Mouse (Mus musculus) monocyte, adult 5-6 weeks (primary cell): ENCODE results near the gene Toe1. TPM values are rescaled to one million over a fixed set of nuclear protein-coding genes. Genes with fewer than 3 reads are reported as not detected.

ENCODE experiments used
- ATAC-seq: fragments of 153-309, 156-312 bp; replicated peaks from 2 replicates; pipeline ENCODE4 v1.8.0; 2017; ENCODE audit warnings: mild to moderate bottlenecking; ENCODE audit not compliant: low TSS enrichment, insufficient number of reproducible peaks, severe bottlenecking, poor library complexity, low FRiP score
- total RNA-seq: library from RNA; stranded (forward); fragments of 200-1000, 200-491, 200-594 nt; gene quantifications from 3 replicates; pipeline ENCODE4 v1.2.3, GENCODE M21; 2017

Gene Toe1
- total RNA-seq, 1 experiment from 2014 or later: 32.9 TPM

DNA sequence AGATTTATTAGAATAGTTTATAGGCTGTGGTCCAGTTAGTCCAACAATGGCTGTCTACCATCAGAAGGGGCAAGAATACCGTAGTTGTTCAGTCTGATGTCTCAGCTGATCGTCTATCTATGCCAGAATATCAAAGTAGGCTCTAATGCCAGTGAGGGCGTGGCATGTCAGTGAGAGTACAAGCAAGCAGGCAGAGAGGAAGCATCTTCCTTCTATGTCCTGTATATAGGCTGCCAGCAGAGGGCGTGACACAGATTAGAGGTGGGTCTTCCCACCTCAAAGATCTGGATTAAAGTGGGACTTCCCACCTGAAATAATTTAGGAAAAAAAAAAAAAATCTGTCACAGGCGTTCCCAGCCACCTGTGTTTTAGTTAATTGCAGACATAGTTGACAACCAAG, 7.5 kb downstream of the Toe1 start:
- 0 out of 2 replicates have a peak, but pooled peaks have one; percentile 52 for ATAC-seq

DNA sequence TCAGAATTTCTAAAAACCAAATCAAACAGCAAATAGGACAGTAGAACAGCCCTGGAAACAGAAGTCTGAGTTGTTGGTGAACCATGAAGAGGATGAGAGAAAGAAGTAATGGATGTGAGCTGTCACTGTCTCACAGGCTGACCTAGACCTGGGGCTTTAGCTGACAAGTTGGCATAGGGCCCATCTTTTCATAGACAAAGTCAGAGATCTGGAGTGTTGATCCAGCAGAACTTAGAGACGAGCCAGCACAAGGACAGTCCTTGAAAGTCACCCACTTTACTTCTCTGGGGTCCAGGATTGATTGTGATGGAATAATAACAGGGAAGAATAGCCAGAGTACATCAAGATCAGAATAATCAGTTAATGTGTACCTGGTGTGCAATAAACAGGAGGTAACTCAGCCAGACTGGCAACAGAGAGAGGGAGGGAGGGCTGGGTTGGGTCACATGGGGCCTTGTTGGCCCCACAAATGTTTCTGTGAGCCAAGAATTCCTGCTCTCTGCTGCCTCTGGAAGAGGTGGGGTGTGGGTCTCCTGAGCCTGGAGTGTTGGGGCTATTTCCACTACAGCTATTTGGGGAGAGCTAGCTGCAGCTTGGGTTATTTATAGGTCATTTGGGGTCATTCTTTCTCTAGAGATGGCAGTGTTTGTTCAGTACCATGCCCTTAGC, 10.9 kb downstream of the Toe1 start:
- no peak for ATAC-seq

GRCm38 (mm10) chr4:116794273-116794672, 13.2 kb downstream of the Toe1 start:
- no peak for ATAC-seq

- no peak for ATAC-seq
Measured at GRCm38 (mm10) chr4:116792453-116792852, 15.0 kb downstream of the Toe1 start.

DNA sequence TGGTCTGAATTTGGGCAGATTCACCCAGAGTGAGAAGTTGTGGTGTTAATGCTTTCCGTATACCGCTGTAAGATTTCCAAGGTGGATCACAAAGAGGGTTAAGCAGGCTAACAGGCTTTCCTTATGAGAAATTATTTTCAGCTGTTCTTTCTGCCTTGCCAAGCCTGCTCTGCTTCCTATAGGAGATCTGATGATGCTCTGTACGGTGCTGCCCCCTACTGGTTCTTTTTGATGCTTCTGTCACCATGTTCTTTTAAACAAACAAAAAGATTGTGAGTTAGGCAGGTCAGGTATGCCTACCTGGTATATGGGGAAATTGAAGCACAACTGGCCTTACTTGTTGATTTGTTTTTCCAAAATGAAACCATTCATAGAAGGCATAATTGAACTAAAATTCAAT, 18.5 kb downstream of the Toe1 start:
- peak; percentile 78 for ATAC-seq

DNA sequence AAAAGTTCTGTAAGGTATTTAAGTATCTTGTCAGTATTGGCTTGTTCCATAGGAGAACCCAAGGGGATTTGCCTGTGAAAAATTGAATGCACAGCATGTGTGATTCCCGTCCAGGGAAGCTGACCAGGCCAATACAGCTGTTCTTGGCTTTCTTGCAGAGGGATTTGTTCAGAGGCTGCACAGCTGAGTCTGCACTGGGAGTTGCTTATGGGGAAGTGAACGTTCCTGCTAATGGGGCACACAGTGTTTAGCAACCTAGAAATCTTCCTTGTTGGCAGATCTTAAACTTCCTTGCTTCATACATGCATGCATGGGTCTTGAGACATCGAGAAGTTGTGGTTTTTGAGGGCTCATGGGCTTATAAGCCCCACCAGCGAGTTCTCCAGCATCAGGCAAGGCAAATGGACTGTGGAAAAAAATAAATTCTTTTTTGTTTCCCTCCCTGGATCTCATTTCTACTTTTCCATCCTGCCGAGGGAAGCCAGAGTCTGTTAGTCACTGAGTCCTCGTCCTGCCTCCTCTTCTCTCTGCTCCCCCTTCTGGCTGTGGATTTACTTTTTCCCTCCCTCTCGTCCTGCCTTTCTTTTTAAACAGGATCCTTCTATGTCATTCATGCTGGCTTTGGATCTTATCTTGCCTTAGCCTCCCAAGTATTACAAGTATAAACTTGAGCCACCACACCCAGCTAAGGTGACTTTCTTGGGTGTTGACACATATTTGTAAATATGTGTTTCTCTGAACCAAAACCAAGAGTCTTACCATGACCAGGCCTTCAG, 19.3 kb downstream of the Toe1 start:
- peak; percentile 91 for ATAC-seq

DNA sequence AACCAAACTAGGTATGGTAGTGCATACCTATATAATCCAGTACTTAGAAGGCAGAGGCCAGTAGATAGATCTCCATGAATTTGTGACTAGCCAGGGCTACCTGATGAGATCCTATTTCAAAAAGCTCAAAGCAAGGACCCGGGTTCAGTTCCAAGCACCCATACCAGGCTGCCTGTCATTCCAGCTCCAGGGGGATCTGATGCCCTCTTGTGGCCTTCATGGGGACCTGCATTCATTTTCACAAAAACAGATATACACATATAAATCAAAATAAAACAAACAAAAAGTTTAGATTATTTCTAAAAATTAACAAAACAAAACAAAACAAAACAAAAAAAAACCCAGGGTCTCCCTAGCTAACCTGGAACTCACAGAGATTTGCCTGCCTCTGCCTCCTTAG, 20.9 kb downstream of the Toe1 start:
- no peak for ATAC-seq

DNA sequence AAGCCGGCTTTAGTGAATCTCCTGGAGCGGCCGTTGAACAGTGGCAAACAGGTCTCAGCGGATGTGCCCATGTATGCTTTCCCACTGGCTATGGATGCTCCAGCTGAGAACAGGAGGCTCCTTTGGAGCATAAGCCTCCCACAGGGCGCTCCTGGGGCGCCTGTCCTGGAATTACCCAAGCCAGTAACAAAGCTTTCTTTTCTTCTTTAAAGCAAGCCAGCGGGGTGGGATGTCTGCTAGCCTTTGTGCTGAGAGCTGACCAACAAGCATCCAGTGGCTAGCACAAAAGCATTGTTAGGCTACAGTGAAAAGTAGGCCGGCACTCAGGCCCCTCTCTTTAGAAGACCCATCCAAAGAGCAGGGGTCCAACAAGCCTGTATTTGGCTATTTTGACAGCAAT, 25.3 kb downstream of the Toe1 start:
- no peak for ATAC-seq

DNA sequence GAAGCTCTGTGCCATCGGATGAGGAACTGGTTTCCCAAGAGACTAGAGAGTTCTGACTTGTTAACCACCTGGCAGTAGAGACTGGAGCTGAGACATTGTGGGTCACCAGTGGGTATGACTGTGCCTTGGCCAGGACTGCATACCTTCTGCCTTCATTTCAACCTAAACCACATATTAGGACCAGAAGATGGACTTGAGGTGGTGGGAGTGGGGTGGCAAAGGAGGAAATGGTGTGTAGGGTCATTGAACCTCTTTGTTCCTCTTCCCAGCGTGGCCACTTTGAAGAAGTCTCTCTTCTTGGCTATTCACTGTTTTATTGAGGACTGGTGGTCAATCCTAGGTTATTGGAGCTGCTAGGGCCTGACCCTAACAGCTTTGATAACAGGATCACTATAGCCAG, 26.1 kb downstream of the Toe1 start:
- ATAC-seq: no peak

- ATAC-seq: no peak
Measured at GRCm38 (mm10) chr4:116780541-116780940, 26.9 kb downstream of the Toe1 start.

GRCm38 (mm10) chr4:116777079-116777478, 30.4 kb downstream of the Toe1 start:
- ATAC-seq: no peak

GRCm38 (mm10) chr4:116776391-116776790, 31.0 kb downstream of the Toe1 start:
- ATAC-seq: no peak

- no peak for ATAC-seq
Measured at GRCm38 (mm10) chr4:116769060-116769459, 38.4 kb downstream of the Toe1 start.

DNA sequence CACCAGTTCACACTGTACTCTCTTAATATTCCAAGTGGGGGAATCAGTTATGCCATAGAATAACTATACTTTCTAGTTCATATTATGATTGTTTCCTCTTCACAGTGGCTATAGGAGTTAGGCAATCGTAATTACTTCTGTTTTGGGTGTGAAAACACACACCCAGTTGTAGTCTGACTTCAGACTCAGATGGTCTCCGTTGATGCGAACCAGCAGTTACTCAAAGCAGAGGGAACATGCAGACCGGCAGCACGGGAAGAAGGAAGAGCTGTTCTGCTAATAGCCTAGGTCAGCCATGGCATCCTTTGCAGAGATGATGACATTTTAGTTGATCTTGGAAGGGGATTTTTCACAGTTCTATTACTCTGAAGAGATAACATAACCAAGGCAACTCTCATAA, 38.9 kb downstream of the Toe1 start:
- peak; percentile 80 for ATAC-seq

DNA sequence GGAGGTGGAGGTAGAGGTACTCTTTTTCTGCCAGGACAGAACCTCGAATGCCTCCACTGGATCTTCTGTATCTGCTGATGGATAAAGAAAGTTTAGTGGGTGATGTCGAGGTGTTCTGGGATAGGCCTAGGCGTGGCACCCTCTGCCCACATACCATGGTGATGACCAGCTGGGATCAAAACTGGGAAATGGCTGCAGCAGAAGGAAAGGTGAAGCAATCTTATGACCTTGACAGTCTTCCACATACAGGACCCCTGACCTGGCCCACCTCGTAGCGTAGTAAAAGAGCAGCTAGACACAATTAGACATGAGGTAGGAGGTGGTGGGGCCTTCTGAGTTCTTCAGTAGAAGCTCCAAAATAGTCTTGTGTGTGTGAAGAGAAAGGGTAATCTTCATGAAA, 43.4 kb downstream of the Toe1 start:
- ATAC-seq: no peak

DNA sequence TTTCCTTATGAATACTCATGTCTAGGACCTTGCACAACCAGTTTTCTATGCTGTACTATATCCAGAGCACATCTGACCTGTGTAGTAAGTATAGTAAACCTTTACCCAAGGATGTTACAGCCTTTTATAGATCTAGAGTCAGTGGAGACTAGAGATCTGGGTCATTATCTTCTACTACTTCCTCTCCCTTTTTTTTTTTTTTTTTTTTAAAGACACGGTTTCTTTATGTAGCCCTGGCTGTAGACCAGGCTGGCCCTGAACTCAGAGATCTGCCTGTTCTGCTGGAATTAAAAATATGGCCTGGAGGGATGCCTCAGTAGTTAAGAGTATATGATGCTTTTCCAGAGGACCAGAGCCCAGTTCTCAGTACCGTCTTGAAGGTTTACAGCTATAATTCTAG, 45.5 kb downstream of the Toe1 start:
- no peak for ATAC-seq

DNA sequence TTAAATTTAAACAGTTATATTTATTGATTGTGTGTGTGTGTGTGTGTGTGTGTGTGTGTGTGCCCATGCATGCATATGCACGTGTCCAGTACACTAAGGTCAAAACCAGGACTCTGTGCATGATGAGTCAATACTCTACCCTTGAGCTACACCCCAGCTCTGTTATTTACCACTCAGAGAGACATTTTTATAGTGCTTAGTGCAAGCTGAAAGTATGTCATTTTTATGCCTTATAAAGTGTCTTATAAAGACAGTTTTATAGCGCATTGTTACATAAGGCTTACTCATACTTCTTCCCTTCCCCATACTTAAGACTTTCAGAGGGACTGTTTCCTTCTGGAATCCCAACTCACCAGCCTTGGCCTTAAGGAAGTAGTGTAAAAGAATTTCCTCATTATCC, 57.7 kb downstream of the Toe1 start:
- ATAC-seq: no peak
